Mouse (Mus musculus) embryonic fibroblast, embryonic 13.5 days (primary cell): ENCODE results near the gene Gm8994. TPM values are rescaled to one million over a fixed set of nuclear protein-coding genes. Genes with fewer than 3 reads are reported as not detected.

Experiments used
- H3K27ac ChIP-seq: 2 replicates; pipeline ENCODE4 v1.5.1; 2012; ENCODE audit warnings: low read length, control low read depth, inconsistent platforms; ENCODE audit not compliant: insufficient read depth
- H3K4me1 ChIP-seq: 2 replicates; pipeline ENCODE4 v1.6.1; 2011; ENCODE audit warnings: low read length; ENCODE audit not compliant: control insufficient read depth, insufficient read depth
- H3K4me3 ChIP-seq: 2 replicates; pipeline ENCODE4 v1.5.1; 2011; ENCODE audit warnings: mild to moderate bottlenecking, control low read depth, low read length; ENCODE audit not compliant: insufficient read depth
- CTCF ChIP-seq: IDR thresholded peaks from 2 replicates; pipeline ENCODE4 v1.5.1; 2011; ENCODE audit warnings: mild to moderate bottlenecking, control low read depth, low read length, moderate library complexity, borderline replicate concordance; ENCODE audit not compliant: insufficient read depth
- POLR2A ChIP-seq: IDR thresholded peaks from 2 replicates; pipeline ENCODE4 v1.6.1; 2011; ENCODE audit warnings: low read depth, mild to moderate bottlenecking, control low read depth, low read length, moderate library complexity
- polyA plus RNA-seq: library from polyadenylated mRNA; stranded (reverse); fragments of >200 nt; gene quantifications from 2 replicates; pipeline ENCODE4 v1.2.4, GENCODE M21; 2011; ENCODE audit warnings: low read depth; ENCODE audit not compliant: missing spikeins, insufficient read length

Gm8994 gene
- polyA plus RNA-seq, 1 experiment: not detected

- H3K4me3 ChIP-seq: no peak overlapping the region
- H3K4me1 ChIP-seq: no peaks in the 10 kb centered on the region
- H3K27ac ChIP-seq: no peak overlapping the region
- TF ChIP-seq POLR2A (no peak), CTCF (peak; percentile 67; the same call in 1 of the 2 replicates)
These were observed 26.3 kb downstream of the Gm8994 start for GRCm38 (mm10) chr6:136353399-136354184.

DNA sequence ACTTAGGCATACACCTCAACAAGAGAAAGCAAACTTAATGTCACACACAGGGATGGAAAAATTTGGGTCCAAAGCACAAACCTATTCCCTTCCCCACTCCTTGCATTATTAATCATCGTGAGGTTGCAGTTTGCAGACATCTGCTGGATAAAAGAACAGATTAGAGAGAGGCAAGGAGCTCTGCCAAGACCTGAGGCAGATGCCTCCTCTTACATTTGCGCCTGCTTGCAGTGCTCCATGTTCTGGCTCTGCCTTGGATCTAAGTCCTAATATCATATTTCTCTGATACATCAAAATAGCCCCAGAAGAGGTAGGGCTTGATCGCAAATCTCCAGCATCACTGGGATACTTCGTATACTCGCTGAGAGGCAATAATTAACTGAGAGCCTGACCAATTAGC lies 31.1 kb downstream of the Gm8994 start:
- TF ChIP-seq POLR2A (no peak), CTCF (no peak)
- Histone ChIP-seq H3K4me3 (no peak overlapping the region), H3K4me1 (no peaks in the 10 kb centered on the region), H3K27ac (no peak overlapping the region)

DNA sequence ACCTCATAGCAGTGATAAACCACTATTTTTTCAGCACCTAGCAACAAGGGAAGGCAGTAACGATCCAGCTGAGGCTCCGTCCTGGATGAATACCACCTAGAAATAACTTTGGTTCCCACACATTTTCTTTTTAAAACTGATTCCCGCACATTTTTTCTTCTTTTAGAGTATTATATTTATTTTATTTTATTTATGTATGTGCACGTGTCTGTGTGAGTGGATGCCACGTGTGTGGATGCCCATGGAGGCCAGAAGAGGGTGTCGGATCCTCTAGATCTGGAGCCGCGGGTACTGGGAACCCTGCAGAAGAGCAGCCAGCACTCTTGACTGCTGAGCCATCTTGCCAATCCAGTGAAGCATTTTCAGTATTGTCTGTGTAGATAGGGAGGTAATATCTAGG lies 36.0 kb downstream of the Gm8994 start:
- H3K4me3 ChIP-seq: no peak overlapping the region
- H3K27ac ChIP-seq: no peak overlapping the region
- TF ChIP-seq POLR2A (no peak), CTCF (no peak)
- H3K4me1 ChIP-seq: no peaks in the 10 kb centered on the region

- TF ChIP-seq POLR2A (no peak), CTCF (no peak)
- H3K4me3 ChIP-seq: no peak overlapping the region
- no peaks in the 10 kb centered on the region for H3K4me1 ChIP-seq
- no peak overlapping the region for H3K27ac ChIP-seq
These were observed 36.7 kb downstream of the Gm8994 start for GRCm38 (mm10) chr6:136364008-136364407.

DNA sequence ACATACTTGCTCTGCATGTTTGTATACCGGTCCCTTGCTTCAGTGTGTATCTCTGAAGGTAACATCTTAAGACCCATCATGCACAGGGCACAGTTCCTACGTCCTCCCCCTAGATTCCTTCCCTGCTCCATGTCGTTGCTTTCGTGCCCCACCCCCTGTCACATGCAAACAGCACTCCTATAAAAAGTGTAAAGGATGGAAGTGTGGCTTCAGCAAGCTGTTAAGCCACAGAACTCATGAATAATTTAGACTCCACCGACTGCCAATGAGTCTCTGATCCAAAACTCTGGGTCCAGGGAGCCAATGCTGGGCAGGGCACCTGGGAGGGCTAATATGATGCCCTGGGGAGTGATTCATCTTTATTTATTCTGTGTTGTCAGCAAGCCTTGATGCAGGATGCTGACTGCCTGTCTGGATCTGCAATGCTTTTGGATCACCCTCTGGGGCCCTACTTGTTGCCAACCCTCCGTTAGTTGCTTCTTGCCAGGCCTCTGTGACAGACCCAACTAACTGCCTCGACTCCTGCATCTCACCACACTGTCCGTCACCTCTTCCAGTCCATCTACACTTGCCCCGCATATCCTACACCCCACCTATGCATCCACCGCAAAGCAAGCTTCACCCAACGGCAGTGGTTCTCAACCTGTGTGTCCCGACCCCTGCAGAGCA lies 37.2 kb downstream of the Gm8994 start:
- Histone ChIP-seq H3K4me3 (no peak overlapping the region), H3K4me1 (no peaks in the 10 kb centered on the region), H3K27ac (no peak overlapping the region)
- TF ChIP-seq POLR2A (no peak), CTCF (no peak)

- Histone ChIP-seq H3K4me3 (no peak overlapping the region), H3K27ac (no peak overlapping the region), H3K4me1 (no peaks in the 10 kb centered on the region)
- TF ChIP-seq CTCF: no peak
- no peak for TF ChIP-seq POLR2A
These were observed 48.8 kb downstream of the Gm8994 start for GRCm38 (mm10) chr6:136376097-136376496.

Other genes starting within 250 kb of the Gm8994 start
- gene Grin2b, start 154.0 kb upstream of the Gm8994 start, polyA plus RNA-seq: 0.55 and 0.61 TPM in 2 replicates
- gene E330021D16Rik, start 88.0 kb downstream of the Gm8994 start, polyA plus RNA-seq: 0.37 and 0.49 TPM in 2 replicates
- gene Atf7ip, start 178.6 kb downstream of the Gm8994 start, polyA plus RNA-seq: 68.6 and 75.8 TPM in 2 replicates